Mouse (Mus musculus) right cerebral cortex, adult 2 months (tissue): ENCODE measurements around the gene Tpk1.

Experiments
- DNase-seq, 2 experiments: peaks; one replicate each; pipeline ENCODE4 v3.0.0; 2021 to 2022; ENCODE audit warnings: low spot score in 2 of 2

Tpk1 gene

DNA sequence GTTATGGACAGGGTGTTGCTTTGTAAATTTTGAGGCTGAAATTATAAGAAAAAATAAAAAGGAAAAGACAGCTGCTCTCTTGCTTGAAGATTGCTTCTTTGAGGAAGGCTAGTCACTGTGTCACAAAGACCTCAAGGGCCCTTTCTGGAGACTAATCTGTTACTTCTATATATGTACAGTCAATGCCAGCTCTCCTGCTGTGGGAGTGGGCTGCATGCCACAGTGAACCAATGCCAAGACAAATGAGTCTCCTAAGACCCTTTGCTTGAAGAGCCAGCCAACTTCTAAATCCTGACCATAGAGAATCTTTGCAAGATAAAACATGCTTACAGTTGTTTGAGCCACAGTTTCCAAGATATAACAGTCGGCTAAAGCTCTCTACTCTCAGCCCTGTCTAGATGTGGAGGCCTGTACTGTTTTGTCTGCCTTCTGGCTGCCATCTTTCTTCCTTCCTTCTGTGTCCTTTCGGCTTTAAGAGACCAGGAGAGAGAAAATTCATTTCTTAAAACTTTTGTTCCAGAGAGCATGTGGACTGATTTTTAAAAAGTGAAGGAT is 230.0 kb downstream of the Tpk1 start:
- no peak for DNase-seq

DNA sequence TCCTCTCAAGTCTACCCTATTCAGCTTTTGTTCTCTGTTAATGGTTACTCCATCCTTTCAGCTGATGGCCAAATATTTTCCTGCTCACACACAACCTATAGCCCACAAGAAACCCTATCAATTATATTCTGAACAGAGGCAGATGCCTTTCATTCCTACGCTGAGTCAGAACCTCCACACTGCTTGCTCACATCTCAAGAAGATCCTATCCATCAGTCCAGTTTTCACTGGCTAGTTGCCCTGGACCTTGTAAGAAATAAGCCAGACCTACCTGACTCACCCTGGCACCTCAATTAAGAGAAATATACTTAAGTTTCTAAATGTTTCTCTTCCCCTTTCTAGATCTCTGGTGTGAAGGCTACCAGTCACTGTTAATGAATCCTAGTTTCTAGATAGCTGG is 231.7 kb downstream of the Tpk1 start:
- no peak for DNase-seq

DNA sequence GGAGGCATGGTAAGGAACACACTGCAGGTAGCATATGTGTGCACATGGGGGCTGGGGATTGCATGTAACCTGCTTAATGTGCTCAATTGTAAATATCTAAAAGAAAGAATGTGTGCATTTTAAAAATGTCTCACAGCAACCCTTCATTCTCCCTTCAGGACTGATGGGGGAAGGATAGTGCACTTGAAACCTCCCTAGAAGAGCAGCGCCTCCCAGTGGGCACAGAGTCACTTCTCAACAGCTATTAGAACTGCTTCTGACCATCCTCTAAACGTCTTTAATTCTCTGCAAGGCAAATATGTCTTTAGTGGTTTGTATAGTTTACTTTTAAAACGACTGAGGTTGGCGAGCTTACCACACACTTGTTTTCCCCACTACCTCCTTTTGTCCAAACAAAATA is 241.1 kb downstream of the Tpk1 start:
- no peak for DNase-seq

DNA sequence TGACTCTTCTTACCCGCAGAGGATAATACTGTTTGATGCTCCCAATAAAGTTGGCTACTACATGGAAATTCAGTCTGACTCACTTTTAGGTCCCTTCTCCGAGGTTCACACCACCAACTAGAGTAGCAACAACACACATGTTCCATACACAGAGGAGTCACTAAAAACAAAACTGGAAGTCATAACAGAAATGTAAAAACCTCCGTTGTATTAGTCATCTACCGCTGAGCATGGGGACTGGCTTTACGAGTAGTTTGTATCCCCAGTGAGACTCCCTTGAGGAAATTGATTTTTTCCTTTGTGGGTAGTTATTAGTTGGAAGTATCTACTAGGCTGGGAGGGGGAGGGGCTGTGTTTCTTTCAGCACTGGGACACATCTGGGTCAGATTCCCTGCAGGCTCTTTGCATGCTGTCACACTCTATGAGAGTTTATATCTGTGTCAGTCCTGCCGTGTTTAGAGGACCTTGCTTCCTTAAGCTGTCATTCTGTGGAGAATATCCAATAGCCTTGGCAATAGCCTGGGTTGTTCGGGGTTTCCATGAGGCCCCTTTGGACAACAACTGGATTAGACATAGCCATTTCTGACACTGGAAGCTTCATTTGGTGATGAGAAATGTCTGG is 245.6 kb downstream of the Tpk1 start:
- no peak for DNase-seq

DNA sequence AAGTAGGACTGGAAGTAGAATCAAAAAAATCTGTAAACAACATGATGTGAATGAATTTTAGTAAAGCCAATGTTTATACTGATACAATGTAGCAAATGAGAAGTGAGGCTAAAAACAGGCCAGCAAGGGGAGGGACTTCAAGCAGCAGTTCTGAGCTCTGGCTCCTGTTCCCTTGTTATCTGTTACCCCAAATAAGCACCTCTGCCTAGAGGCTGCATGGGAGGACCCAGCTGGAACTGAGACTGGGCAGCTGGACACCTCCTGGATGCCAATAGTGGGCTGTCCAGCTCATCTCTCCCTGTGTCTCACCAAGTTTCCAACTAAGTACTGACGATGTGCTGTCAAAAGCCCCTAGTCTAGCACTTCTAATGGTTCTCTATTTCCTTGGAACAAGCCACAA is 257.1 kb downstream of the Tpk1 start:
- DNase-seq = no peak

DNA sequence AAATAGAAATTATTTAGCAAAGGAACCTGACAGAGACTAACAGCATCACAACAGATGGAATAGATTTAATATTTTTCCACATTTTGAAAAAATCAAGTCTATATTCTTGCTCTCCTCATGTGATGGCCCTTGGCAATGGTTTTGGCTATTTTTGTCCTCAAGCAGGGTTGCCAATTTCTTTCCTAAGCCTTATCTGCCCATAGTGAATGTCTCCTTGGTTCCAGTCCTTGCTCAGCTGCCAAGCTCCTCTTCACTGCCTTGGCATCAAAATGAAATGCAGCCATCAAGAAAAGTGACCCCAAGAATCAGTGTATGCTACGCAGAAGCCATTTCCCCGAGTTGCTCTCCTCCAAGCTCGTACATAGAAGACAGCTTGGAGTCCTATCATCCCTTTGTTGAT is 263.0 kb downstream of the Tpk1 start:
- no peak for DNase-seq

DNA sequence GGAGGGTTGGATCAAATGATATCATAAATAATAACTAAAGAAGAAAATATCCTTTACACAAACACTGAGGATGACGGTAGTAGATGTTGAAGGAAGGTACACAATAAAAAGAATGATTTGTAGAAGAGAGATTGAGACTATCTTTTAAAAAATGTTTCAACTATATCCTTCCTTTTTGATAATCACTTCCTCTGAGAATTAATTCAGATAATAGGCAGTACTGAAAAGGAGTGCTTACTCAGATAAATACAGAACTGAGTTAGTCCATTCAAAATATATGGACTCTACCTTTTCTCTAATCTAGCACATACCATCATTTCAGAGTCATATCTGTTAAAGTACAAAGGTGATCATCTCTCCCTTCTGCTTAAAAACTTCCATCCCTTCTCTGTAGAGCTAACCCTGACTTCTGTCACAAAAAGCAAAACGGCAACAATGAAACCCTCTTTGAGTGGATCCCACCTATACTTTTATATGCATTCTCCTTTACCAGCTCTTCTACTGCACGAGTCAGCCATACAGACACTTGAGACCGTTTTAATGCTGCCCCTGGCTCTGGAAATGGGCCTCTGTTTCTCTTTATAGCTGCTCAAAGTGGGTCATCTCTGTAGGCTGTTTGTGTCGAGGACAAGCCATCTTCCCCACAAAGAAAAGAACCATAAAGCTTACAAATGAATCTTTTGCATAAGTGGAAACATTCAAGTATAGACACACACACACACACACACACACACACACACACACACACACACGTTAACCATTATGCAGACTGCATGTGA is 263.7 kb downstream of the Tpk1 start:
- DNase-seq = no peak

DNA sequence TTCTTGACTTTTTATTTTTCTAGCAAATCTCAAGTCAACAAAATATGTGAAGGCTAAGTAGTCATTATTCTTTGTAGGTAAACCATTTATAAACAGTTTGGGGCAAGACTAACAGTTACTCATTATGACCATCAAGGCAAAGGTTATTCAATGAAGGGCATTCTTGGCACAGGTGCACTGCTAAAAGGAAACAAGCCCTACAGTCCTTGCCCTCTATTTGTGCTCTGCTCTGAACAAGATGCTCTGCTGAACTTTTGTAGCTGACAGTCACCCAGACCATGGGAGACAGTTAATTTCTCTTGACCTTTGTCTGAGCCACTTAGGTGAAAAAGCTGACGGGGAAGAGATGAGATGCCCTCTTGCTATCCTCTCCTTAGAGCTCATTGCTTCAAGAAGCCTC is 269.7 kb downstream of the Tpk1 start:
- no peak for DNase-seq

DNA sequence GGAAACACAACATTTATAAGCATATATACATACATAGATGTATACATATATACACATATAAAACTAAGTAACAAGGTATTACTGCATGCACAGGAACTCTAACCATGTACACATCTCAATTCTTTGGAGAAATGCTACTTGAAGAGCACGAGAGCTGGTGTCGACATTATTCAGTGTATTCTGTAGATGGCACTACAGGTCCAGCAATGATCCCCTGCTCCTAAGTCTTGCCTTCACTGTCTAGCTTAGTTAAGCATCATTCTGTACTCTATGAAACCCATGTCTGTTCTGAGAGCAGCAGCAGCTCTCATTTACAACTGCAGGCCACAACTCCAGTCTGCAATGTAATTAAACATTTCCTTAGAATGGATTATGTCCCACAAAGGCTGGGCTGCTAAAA is 270.5 kb downstream of the Tpk1 start:
- peak; percentile 27 to 51 for DNase-seq

DNA sequence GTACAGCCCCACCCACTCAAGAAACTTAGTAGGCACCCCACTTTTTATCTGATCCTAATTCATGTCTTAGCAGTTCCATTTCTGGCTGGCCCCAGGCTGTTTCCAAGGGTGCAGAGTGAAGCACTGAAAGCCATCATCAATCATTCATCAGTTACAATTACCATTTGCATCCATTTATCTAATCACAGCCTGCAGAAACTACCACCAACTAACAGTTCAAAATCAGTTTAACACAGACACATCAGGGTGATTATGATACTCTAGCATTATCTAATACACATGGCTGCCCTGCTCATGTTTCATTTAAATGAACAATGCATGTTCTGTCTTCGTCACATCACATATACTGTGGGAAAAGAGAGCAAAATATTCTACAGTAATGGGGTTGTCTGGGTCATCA is 274.7 kb downstream of the Tpk1 start:
- no peak for DNase-seq

DNA sequence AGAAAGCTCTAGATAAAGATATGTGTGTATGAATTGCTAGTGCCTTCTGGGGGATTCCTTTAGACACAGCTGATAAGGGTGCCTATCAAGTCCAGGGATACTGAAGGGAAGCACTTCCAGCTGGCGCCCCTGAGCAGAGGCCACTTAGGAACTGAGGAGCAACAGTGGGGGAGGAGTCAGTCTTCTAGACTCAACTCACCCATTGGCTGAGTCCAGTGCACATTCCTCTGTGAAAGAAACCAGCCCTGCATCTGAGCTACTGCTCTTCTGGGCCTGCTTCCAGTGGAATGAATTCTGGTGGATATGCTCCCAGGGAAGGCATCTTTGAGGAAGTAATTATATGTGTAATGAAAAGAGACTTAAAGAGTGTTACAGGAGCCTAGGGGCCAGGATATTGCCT is 278.8 kb downstream of the Tpk1 start:
- DNase-seq = no peak

DNA sequence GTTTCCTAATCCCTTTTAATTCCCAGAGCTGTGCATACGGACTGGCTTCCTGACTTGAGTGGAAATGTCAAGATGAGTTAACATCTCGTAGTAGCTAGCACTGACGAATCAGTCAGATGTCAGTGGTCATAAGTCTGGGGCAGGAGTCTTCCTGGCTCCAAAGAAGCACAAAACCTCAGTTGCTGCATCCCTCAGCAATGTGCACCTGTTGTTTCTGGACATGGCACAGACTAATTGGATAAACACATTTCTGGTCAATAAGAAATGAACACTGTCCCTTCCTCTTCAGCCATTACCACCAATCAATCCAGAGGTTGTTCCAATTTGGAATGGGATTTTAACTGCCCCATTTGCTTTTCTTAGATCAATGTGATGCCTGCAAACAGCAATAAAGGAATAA is 281.2 kb downstream of the Tpk1 start:
- DNase-seq = no peak

DNA sequence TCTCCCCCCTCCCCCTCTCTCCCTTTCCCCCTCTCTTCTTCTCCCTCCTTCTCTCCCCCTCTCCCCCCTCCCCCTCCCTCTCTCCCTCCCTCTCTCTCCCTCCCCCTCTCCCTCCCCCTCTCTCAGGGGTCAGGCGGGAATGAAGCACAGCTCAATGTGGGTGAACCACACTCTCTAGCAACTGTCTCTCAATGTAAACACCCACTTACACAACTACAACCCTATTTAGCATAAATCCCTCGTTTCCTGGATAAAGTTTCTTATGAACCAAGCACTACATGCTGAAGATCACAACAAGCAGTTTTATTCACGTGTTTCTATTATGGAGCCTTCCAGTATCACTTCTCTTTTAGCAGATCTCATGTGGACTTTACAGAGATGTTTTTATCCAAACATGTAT is 281.8 kb downstream of the Tpk1 start:
- DNase-seq = no peak

DNA sequence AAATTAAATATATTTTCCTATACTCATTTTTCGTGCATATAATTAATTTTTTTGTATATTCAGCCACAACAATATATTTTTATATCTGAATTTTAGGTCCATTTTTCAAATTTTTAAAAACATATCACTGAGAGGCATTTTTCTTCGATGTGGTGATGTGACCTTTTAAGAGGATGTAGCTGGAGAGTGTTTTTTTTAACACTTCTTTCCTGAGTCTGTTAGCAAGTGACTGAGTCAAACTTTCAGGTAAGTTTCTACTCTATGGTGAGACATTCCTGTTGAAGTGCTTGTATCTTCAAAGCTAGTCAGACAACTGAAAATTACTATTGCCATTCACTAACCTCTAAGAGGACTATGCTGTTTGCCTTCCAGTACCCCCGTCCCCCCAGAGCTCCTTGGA is 283.3 kb downstream of the Tpk1 start:
- DNase-seq = no peak

DNA sequence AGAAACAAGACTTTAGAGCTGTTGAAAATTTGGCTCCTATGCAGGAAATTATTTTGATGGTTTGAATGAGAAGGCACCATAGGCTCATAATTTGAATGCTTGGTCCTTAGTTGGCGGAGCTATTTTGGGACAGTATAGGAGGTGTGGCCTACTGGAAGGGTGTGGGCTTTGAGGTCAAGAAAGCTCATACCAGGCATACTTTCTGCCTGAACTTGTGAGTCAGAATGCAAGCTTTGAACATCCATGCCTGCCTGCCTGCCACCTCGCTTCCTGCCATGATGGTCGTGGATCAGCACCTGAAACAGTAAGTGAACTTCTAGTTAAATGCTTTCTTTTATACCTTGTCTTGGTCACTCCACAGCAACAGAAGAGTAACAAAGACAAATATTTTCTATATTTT is 283.8 kb downstream of the Tpk1 start:
- DNase-seq = no peak

DNA sequence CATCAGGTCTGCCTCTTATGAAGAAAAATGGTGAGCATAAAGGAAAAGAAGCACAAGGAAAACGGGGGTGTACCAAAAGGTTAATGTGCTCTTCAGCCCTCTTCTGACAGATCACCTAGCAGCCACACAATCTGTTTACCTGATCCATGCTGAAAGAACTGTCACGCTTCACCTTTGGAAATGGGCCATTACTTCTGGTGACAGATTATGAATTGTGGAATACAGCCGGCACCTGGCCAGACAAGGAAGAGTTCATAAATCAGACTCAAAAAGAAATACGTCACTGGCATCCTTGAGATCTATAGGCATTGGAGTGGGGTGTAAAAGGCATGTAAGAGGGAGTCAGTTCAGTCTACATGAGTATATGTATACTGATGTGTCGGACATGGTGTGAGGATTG is 292.9 kb downstream of the Tpk1 start:
- DNase-seq = no peak

DNA sequence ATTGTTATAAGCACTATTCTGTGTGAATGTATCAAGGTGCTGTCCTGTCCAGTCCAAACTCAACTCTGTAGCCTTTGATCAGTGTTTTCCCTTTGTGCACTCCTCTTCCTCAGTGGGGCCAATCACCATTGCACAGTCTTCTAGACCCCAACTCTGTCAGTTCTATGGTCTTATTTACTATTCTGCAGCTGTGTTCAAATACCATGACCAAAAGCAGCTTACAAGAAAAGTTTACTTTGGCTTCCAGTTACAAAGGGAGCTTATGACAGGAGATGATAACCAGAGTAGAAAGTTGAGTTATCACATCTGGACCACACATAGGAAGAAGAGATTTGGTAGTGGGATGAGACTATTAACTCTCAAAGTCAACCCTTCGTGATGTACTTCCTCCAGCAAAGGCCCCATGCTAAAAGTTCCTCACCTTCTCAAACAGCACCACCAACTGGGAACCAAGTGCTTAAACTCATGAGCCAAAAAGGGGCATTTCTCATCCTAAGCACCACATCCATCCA is 298.6 kb downstream of the Tpk1 start:
- DNase-seq = no peak

DNA sequence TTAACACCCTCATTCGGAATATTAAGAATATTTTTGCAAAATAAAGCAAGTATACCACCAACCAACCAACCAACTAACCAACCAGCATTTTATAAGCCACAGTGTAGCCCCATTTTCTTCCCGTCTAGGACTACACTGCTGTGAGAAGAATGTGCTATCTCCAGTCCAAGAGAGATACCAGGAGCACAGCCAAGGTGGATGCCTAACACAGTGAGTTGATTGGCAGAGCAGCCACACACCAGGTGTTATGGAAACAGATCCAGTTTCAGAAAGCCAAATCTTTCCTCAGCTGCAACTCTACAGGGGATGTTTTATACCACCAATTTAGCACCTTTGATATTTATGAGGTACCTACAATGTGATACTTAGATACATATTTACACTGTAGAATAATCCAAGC is 299.1 kb downstream of the Tpk1 start:
- DNase-seq = no peak

DNA sequence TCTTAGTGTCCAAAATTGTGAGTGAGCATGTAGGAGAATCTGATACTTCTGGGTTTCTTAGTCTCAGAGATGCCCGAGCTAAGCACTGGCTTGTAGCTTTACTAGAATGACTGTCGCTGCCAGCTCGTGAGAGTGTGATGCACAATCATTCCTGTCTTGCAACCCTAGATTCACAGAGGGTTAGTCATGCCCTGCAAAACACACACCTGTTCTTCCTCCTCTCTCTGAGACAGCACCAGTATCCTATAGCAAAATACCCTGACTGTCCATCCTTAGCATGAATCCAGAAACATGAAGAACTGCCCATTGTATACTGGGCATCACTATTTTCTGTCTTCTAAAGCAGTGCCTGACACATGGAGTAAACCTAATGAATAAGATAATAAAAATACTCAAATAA is 302.2 kb downstream of the Tpk1 start:
- no peak for DNase-seq

DNA sequence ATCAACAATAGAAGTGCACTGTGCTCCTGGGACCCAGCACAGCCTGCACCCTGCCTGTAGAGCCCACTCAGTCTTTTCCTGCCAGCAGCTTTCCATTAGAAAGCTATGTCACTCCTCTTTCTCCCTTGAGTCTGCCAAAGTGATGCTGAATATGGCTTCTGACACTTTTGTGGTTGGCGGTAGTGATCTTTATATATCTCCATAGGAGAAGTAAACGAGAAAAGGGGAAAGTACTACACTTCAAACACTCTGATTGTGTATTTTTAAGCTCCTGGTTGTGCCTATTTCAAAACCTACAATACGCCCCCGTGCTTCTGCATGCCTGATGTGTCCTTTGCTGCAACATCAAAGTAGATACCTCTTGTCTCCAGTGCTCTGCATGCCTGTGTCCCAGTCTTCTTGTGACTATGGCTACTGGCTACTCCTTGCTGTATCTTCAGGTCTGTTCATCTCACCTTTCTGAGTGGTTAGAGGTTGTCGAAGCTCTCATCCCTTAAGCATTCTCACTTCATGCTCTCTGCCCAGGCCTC is 302.7 kb downstream of the Tpk1 start:
- DNase-seq = no peak

DNA sequence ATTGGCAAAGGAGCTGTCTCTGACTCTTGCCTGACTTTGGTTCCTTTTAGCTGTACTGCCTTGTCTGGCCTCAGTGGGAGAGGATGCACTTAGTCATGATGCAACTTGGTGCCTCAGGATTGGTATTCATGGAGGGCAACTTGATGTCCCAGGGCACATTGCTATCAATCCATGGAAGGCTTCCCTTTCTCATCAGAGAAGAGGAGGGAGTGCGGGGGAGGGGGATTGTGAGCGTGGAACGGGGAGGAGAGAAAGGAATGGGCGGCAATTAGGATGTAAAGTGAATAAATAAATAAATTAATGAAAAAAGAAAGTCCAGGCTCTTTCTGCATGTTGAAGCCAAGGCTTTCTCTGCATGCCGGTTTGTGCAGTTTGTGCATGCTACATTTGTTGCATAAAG is 304.8 kb downstream of the Tpk1 start:
- no peak for DNase-seq

DNA sequence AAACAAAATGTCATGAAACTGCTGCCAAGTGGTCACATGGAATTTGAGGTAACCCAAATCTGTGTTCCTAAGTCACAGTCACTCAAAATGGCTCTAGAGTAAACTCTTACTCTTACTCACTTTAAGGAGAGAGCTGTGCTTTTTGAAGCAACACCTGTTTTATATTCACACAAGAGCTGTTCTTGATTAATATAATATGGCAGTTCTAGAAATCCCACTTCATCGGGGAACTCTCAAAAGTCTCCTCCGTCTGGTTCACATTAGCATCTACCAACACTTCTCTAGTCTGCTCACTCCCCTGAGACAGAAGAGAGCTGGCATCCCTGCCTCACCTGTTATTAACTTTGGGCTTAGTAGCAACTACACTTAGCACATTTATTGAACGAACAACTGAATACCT is 305.9 kb downstream of the Tpk1 start:
- no peak for DNase-seq
